Comparison of ENCODE assay signal across 17 mouse cellular contexts in genomic region chr10:76653345-76654336, GRCm38 (mm10). TPM values are rescaled to one million over a fixed set of nuclear protein-coding genes. Genes with fewer than 3 reads are reported as not detected.
A peak's percentile ranks its signal among the peaks of the same experiment; 100 is the strongest.
DNase-seq lines count a peak whose midpoint lies in the region; ATAC-seq and TF ChIP-seq lines count a peak whose summit lies in the region.
"Had no signal": no experiment of that assay in that cellular context is flagged by ENCODE, and none has a peak within 500 bp of the region (broad histone marks: within the 10 kb centered on the region; RNA-seq: fewer than 3 reads in every experiment).

No protein-coding gene starts in this region.

- WGBS in kidney, embryonic 15.5 days, result 73% methylated on average over 11 of the region's 11 CpGs
- 55% methylated on average over 11 of the region's 11 CpGs for WGBS in lung, postnatal 0 days
- WGBS in lung, adult 2 months, result 66% methylated on average over 11 of the region's 11 CpGs
- 43% methylated on average over 11 of the region's 11 CpGs for WGBS in embryonic facial prominence, embryonic 14.5 days
- 47% methylated on average over 11 of the region's 11 CpGs for WGBS in stomach, embryonic 14.5 days

- TF ChIP-seq EP300 in lung, postnatal 0 days (IDR thresholded peaks at IDR 0.05), result no peak

- ATAC-seq in kidney, embryonic 15.5 days (replicated peaks; ENCODE audit: low FRiP score), result no peak
- ATAC-seq in lung, postnatal 0 days, result peak; percentile 58
- ATAC-seq in embryonic facial prominence, embryonic 14.5 days (ENCODE audit: low read depth), result peak; percentile 85
- ATAC-seq in stomach, embryonic 14.5 days (ENCODE audit: insufficient number of reproducible peaks, insufficient read depth, low FRiP score, low read depth), result 0 out of 2 replicates have a peak, but pooled peaks have one; percentile 31
- ATAC-seq: liver, postnatal 0 days had no signal

- TF ChIP-seq CTCF in lung, postnatal 0 days (IDR thresholded peaks at IDR 0.05), result 0 out of 2 replicates have a peak, but pooled peaks have one; percentile 7
- no peak for TF ChIP-seq CTCF in lung, adult 2 months (IDR thresholded peaks at IDR 0.05; ENCODE audit: insufficient read depth, low read length)

- DNase-seq in kidney, postnatal 25 days, result no peak
- DNase-seq in lung, postnatal 0 days (ENCODE audit: low spot score), result peak; percentile 64
- DNase-seq in lung, adult 2 months, result no peak
- peak; percentile 94 for DNase-seq in embryonic facial prominence, embryonic 14.5 days (ENCODE audit: low spot score)
- DNase-seq in MN1 (ENCODE audit: low spot score), result no peak
- DNase-seq in thymus, postnatal 36 days, result no peak
- DNase-seq: cerebellum, adult 2 months; gastrocnemius, postnatal 36 days; liver, postnatal 0 days; retina, postnatal 1 day; spleen, adult 18-20 months had no signal

- no peak overlapping the region for H3K4me2 ChIP-seq in kidney, embryonic 15.5 days
- H3K4me2 ChIP-seq in lung, postnatal 0 days (replicated peaks; ENCODE audit: low read depth, low read length), result no peak overlapping the region
- H3K4me2 ChIP-seq in embryonic facial prominence, embryonic 14.5 days (ENCODE audit: low read depth, low read length), result peak overlapping the region; percentile 23
- H3K4me2 ChIP-seq in stomach, embryonic 14.5 days (replicated peaks; ENCODE audit: low read depth, low read length), result no peak overlapping the region
- H3K4me2 ChIP-seq: hindbrain, embryonic 15.5 days; midbrain, embryonic 12.5 days; neural tube, embryonic 12.5 days had no signal

- 0 out of 2 replicates have a peak overlapping the region, but pooled peaks have one; percentile 29 for H3K27ac ChIP-seq in kidney, embryonic 15.5 days
- H3K27ac ChIP-seq in lung, postnatal 0 days (ENCODE audit: low read length), result peak overlapping the region; percentile 74
- peak overlapping the region; percentile 88 for H3K27ac ChIP-seq in embryonic facial prominence, embryonic 14.5 days (replicated peaks; ENCODE audit: low read depth, low read length)
- H3K27ac ChIP-seq in stomach, embryonic 14.5 days (ENCODE audit: low read length), result peak overlapping the region; percentile 80
- H3K27ac ChIP-seq: hindbrain, embryonic 15.5 days; midbrain, embryonic 12.5 days; neural tube, embryonic 12.5 days had no signal

- H3K4me3 ChIP-seq in kidney, embryonic 15.5 days (replicated peaks), result no peak overlapping the region
- H3K4me3 ChIP-seq in lung, postnatal 0 days (ENCODE audit: low read depth, low read length), result no peak overlapping the region
- no peak overlapping the region for H3K4me3 ChIP-seq in lung, adult 2 months (replicated peaks; ENCODE audit: extremely low read depth, low read depth, low read length)
- H3K4me3 ChIP-seq in embryonic facial prominence, embryonic 14.5 days (ENCODE audit: low read depth, low read length), result no peak overlapping the region
- no peak overlapping the region for H3K4me3 ChIP-seq in stomach, embryonic 14.5 days (ENCODE audit: low read depth, low read length)
- H3K4me3 ChIP-seq: hindbrain, embryonic 15.5 days; midbrain, embryonic 12.5 days; neural tube, embryonic 12.5 days had no signal

- peaks cover 10% of the 10 kb centered on the region; the same call in 1 of the 2 replicates for H3K4me1 ChIP-seq in kidney, embryonic 15.5 days
- no peaks in the 10 kb centered on the region; the same call in 1 of the 2 replicates for H3K4me1 ChIP-seq in lung, postnatal 0 days (ENCODE audit: insufficient read depth, low read depth, low read length)
- H3K4me1 ChIP-seq in lung, adult 2 months (ENCODE audit: control insufficient read depth, insufficient read depth, low read length), result no peaks in the 10 kb centered on the region
- H3K4me1 ChIP-seq in embryonic facial prominence, embryonic 14.5 days (ENCODE audit: control insufficient read depth, insufficient read depth, low read length), result peaks cover 31% of the 10 kb centered on the region
- peaks cover 23% of the 10 kb centered on the region for H3K4me1 ChIP-seq in stomach, embryonic 14.5 days (ENCODE audit: control insufficient read depth, insufficient read depth, low read length)
- H3K4me1 ChIP-seq: hindbrain, embryonic 15.5 days; midbrain, embryonic 12.5 days; neural tube, embryonic 12.5 days had no signal

- no peak for TF ChIP-seq POLR2A in lung, adult 2 months (IDR thresholded peaks at IDR 0.05; ENCODE audit: borderline replicate concordance, extremely low read depth, low read depth, low read length)

- H3K27me3 ChIP-seq in kidney, embryonic 15.5 days, result no peaks in the 10 kb centered on the region
- H3K27me3 ChIP-seq in lung, postnatal 0 days (replicated peaks; ENCODE audit: insufficient read depth, low read length), result no peaks in the 10 kb centered on the region
- no peaks in the 10 kb centered on the region for H3K27me3 ChIP-seq in embryonic facial prominence, embryonic 14.5 days (replicated peaks; ENCODE audit: control insufficient read depth, insufficient read depth, low read length)
- no peaks in the 10 kb centered on the region for H3K27me3 ChIP-seq in stomach, embryonic 14.5 days (ENCODE audit: control insufficient read depth, insufficient read depth, low read length)
- H3K27me3 ChIP-seq: hindbrain, embryonic 15.5 days; midbrain, embryonic 12.5 days; neural tube, embryonic 12.5 days had no signal

- H3K9ac ChIP-seq in kidney, embryonic 15.5 days, result no peak overlapping the region
- H3K9ac ChIP-seq in lung, postnatal 0 days (replicated peaks; ENCODE audit: low read depth), result no peak overlapping the region
- no peak overlapping the region for H3K9ac ChIP-seq in embryonic facial prominence, embryonic 14.5 days (ENCODE audit: low read depth, low read length)
- no peak overlapping the region for H3K9ac ChIP-seq in stomach, embryonic 14.5 days (replicated peaks; ENCODE audit: low read depth, low read length)
- H3K9ac ChIP-seq: hindbrain, embryonic 15.5 days; liver, postnatal 0 days; midbrain, embryonic 12.5 days; neural tube, embryonic 12.5 days had no signal

- no peaks in the 10 kb centered on the region for H3K9me3 ChIP-seq in kidney, embryonic 15.5 days (replicated peaks)
- no peaks in the 10 kb centered on the region for H3K9me3 ChIP-seq in lung, postnatal 0 days (ENCODE audit: low read length)
- no peaks in the 10 kb centered on the region for H3K9me3 ChIP-seq in embryonic facial prominence, embryonic 14.5 days (ENCODE audit: control insufficient read depth, low read length)
- H3K9me3 ChIP-seq in stomach, embryonic 14.5 days (ENCODE audit: control insufficient read depth, low read depth, low read length), result no peaks in the 10 kb centered on the region
- H3K9me3 ChIP-seq: G1E; hindbrain, embryonic 15.5 days; midbrain, embryonic 12.5 days; neural tube, embryonic 12.5 days had no signal

- H3K36me3 ChIP-seq in kidney, embryonic 15.5 days, result no peaks in the 10 kb centered on the region
- H3K36me3 ChIP-seq in lung, postnatal 0 days (ENCODE audit: insufficient read depth, low read length), result no peaks in the 10 kb centered on the region
- no peaks in the 10 kb centered on the region for H3K36me3 ChIP-seq in embryonic facial prominence, embryonic 14.5 days (ENCODE audit: control insufficient read depth, insufficient read depth, low read length)
- H3K36me3 ChIP-seq in stomach, embryonic 14.5 days (ENCODE audit: control insufficient read depth, insufficient read depth, low read length), result no peaks in the 10 kb centered on the region
- H3K36me3 ChIP-seq: G1E; hindbrain, embryonic 15.5 days; midbrain, embryonic 12.5 days; neural tube, embryonic 12.5 days had no signal

RNA-seq across cellular contexts. Expression of gene Col6a2, which starts 30.2 kb away (rescaled TPM):
- polyA plus RNA-seq in kidney, embryonic 15.5 days (2015; fragmentation: Nextera tagmentation; extraction: Ambion mirVana), result 61.9 and 88.8 TPM in 2 replicates
- polyA plus RNA-seq in lung, postnatal 0 days (2015; fragmentation: Nextera tagmentation; extraction: Ambion mirVana), result 242 and 272 TPM in 2 replicates
- 173 and 175 TPM in 2 replicates for polyA plus RNA-seq in lung, adult 2 months (2012; rRNA removed)
- polyA plus RNA-seq in embryonic facial prominence, embryonic 14.5 days (2014; fragmentation: Nextera tagmentation; extraction: Ambion mirVana), result 243 TPM in 2 replicates
- 148 and 176 TPM in 2 replicates for polyA plus RNA-seq in stomach, embryonic 14.5 days (2014; fragmentation: Nextera tagmentation; extraction: Ambion mirVana)
- polyA plus RNA-seq: G1E had no signal

Comparison
In these comparisons a context has a peak if more than half of its experiments do, and no peak if none do; other contexts are left out.
1. DNase-seq: peak in lung, postnatal 0 days (single experiment) and embryonic facial prominence, embryonic 14.5 days (single experiment); none in kidney, postnatal 25 days (0 of 2), lung, adult 2 months (single experiment), MN1 (single experiment) and thymus, postnatal 36 days (0 of 2).
2. H3K27ac ChIP-seq: peak in every context shown above with its lines; median percentile 88 in embryonic facial prominence, embryonic 14.5 days; 80 in stomach, embryonic 14.5 days; 74 in lung, postnatal 0 days; 29 in kidney, embryonic 15.5 days.